Mouse (Mus musculus) kidney, adult 2 months (tissue): ENCODE results near the gene Mlx.

Experiments
- CTCF ChIP-seq: fragments of 200-500 bp; conservative IDR thresholded peaks from 2 replicates; pipeline ENCODE4 v1.5.1; 2011; ENCODE audit warnings: low read depth, mild to moderate bottlenecking, control low read depth, low read length, moderate library complexity, mixed read lengths; ENCODE audit not compliant: insufficient read depth, insufficient read length
- POLR2A ChIP-seq: fragments of 200-500 bp; IDR thresholded peaks from one replicate; pipeline ENCODE4 v1.6.1; 2011; ENCODE audit warnings: low read depth, low read length, control low read depth

DNA sequence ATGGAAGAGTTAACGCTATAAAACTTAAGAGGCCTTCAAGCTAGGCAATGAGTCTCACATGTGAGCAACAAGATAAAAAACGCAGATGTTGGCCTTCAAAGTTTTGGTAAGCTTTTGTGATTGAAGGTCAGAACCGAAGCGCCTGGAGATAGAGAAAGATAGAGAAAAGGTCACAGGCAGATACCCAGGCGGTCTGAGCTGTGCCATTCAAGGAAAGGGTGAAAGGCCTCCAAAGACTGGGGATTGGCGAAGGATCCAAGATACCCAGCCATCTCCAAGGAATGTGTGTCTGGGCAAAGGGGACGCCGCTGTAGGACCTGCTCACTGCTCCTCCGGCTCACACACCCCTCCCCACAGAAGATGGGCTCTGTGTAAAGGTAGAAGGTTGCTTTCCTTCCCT lies 22.1 kb upstream of the Mlx start:
- TF ChIP-seq CTCF (no peak), POLR2A (no peak)
